Comparison of ENCODE assay signal across 8 mouse cellular contexts in genomic region chr2:157457100-157457806, GRCm38 (mm10). TPM values are rescaled to one million over a fixed set of nuclear protein-coding genes. Genes with fewer than 3 reads are reported as not detected.
DNase-seq lines count a peak whose midpoint lies in the region; ATAC-seq lines count a peak whose summit lies in the region.

No protein-coding gene starts in this region.

- WGBS in intestine, embryonic 15.5 days = 1% methylated on average over 56 of the region's 56 CpGs

- H3K4me1 ChIP-seq in intestine, embryonic 15.5 days (replicated peaks) = peaks cover 38% of the 10 kb centered on the region

- H3K27me3 ChIP-seq in intestine, embryonic 15.5 days (replicated peaks) = no peaks in the 10 kb centered on the region

- H3K27ac ChIP-seq in intestine, embryonic 15.5 days = peak overlapping the region; percentile 67

- peak overlapping the region; percentile 80 for H3K4me2 ChIP-seq in intestine, embryonic 15.5 days (replicated peaks)

- DNase-seq in adrenal gland, adult 2 months = peak; percentile 96
- peak; percentile 89 for DNase-seq in embryo, embryonic 11.5 days (ENCODE audit: low read depth, low spot score)
- DNase-seq in gastrocnemius, postnatal 36 days = peak; percentile 81 to 94
- DNase-seq in left cerebral cortex, postnatal 14 days (ENCODE audit: low spot score in 2 of 2) = peak; percentile 96
- peak; percentile 85 for DNase-seq in right cerebral cortex, postnatal 14 days
- DNase-seq in urinary bladder, postnatal 25 days (ENCODE audit: low spot score) = peak; percentile 95

- peak overlapping the region; percentile 63 for H3K9ac ChIP-seq in intestine, embryonic 15.5 days

- ATAC-seq in intestine, embryonic 15.5 days = peak; percentile 89
- ATAC-seq in megakaryocyte-erythroid progenitor cell, adult 5-6 weeks (replicated peaks; ENCODE audit: low FRiP score, low TSS enrichment, poor library complexity, severe bottlenecking) = peak; percentile 91

- H3K4me3 ChIP-seq in intestine, embryonic 15.5 days (replicated peaks) = peak overlapping the region; percentile 42

- H3K9me3 ChIP-seq in intestine, embryonic 15.5 days = no peaks in the 10 kb centered on the region

- H3K36me3 ChIP-seq in intestine, embryonic 15.5 days = peaks cover 7% of the 10 kb centered on the region; the same call in 1 of the 2 replicates

- intact Hi-C loops in gastrocnemius, postnatal 36 days (cut with DNase I) = loop anchor here (1.0 to 5.0 kb wide), 2 partner anchors 114 to 165 kb away; no protein-coding TSS in a partner anchor
- intact Hi-C loops in left cerebral cortex, postnatal 14 days (cut with DNase I) = loop anchor here (1.0 to 5.0 kb wide), 2 partner anchors 115 to 165 kb away; no protein-coding TSS in a partner anchor

RNA-seq across cellular contexts. Expression of gene Src, which starts 39.0 kb away (rescaled TPM):
- 10 to 100 TPM; 12.6 to 22.7 TPM for total RNA-seq in adrenal gland, adult 2 months (2021)
- 28.4 and 29.4 TPM in 2 replicates for polyA plus RNA-seq in adrenal gland, adult 2 months (2012; rRNA removed)
- 1 to 10 TPM; 2.9 to 3.5 TPM for total RNA-seq in gastrocnemius, postnatal 36 days (2021)
- polyA plus RNA-seq in intestine, embryonic 15.5 days (2015; fragmentation: Nextera tagmentation; extraction: Ambion mirVana) = 18.1 and 19.4 TPM in 2 replicates
- total RNA-seq in left cerebral cortex, postnatal 14 days (2021) = 100 to 1,000 TPM; 100 to 104 TPM
- 0.42 TPM in 1 of 2 replicates, not detected in the other for total RNA-seq in megakaryocyte-erythroid progenitor cell, adult 5-6 weeks (2014; fragmentation: Nextera tagmentation)
- 0.75 and 1.3 TPM in 2 replicates for total RNA-seq in megakaryocyte-erythroid progenitor cell, adult 5-6 weeks (2017)

Comparison
In these comparisons a context has a peak if more than half of its experiments do, and no peak if none do; other contexts are left out.
1. Peak in every context shown above with its lines: DNase-seq, ATAC-seq, H3K4me3 ChIP-seq and H3K27ac ChIP-seq.
2. RNA of gene Src, which starts 39.0 kb away (total RNA-seq): 100 to 104 TPM in left cerebral cortex, postnatal 14 days; 12.6 to 22.7 TPM in adrenal gland, adult 2 months, 2.9 to 3.5 TPM in gastrocnemius, postnatal 36 days and 0.42 to 1.3 TPM in megakaryocyte-erythroid progenitor cell, adult 5-6 weeks; every median in the first group is over 4 times any median in the second.